Mouse (Mus musculus) testis, adult 2 months (tissue): ENCODE measurements around the gene Pde4d. TPM values are rescaled to one million over a fixed set of nuclear protein-coding genes. Genes with fewer than 3 reads are reported as not detected.

Experiments used
- H3K27ac ChIP-seq: fragments of 200-500 bp; 2 replicates; pipeline ENCODE4 v1.5.1; 2012; ENCODE audit warnings: low read depth, low read length; ENCODE audit not compliant: control insufficient read depth, insufficient read depth
- H3K27me3 ChIP-seq: fragments of 200-500 bp; 2 replicates; pipeline ENCODE4 v1.6.1; 2012; ENCODE audit warnings: mild to moderate bottlenecking, low read length, moderate library complexity; ENCODE audit not compliant: control insufficient read depth, insufficient read depth
- H3K36me3 ChIP-seq: fragments of 200-500 bp; 2 replicates; pipeline ENCODE4 v1.6.1; 2012; ENCODE audit warnings: mild to moderate bottlenecking, low read length; ENCODE audit not compliant: control insufficient read depth, insufficient read depth
- H3K4me1 ChIP-seq: fragments of 200-500 bp; 2 replicates; pipeline ENCODE4 v1.6.1; 2012; ENCODE audit warnings: low read length; ENCODE audit not compliant: control insufficient read depth, insufficient read depth
- H3K4me3 ChIP-seq: fragments of 200-500 bp; 2 replicates; pipeline ENCODE4 v1.5.1; 2012; ENCODE audit warnings: low read depth, mild to moderate bottlenecking, low read length, moderate library complexity, mixed read lengths; ENCODE audit not compliant: control insufficient read depth
- CTCF ChIP-seq: fragments of 200-500 bp; IDR thresholded peaks from 2 replicates; pipeline ENCODE4 v1.5.1; 2012; ENCODE audit warnings: low read depth, mild to moderate bottlenecking, inconsistent platforms, low read length, moderate library complexity; ENCODE audit not compliant: control insufficient read depth, insufficient read depth, insufficient replicate concordance
- POLR2A ChIP-seq: fragments of 200-500 bp; IDR thresholded peaks from 2 replicates; pipeline ENCODE4 v1.6.1; 2012; ENCODE audit warnings: low read depth, mild to moderate bottlenecking, inconsistent platforms, low read length, moderate library complexity; ENCODE audit not compliant: control insufficient read depth
- polyA plus RNA-seq: library from polyadenylated mRNA; depleted of rRNA; stranded (reverse); fragments of >200 nt; gene quantifications from 2 replicates; pipeline ENCODE4 v1.2.3, GENCODE M21; 2012

Gene Pde4d
- polyA plus RNA-seq, 1 experiment: 2.1 TPM

- TF ChIP-seq POLR2A: no peak
- TF ChIP-seq CTCF: no peak
- no peaks in the 10 kb centered on the region for H3K4me1 ChIP-seq
- H3K27ac ChIP-seq: no peak overlapping the region
Measured at GRCm38 (mm10) chr13:108599186-108599900, 149.6 kb downstream of the Pde4d start.

GRCm38 (mm10) chr13:108601021-108601420 is 151.3 kb downstream of the Pde4d start:
- Histone ChIP-seq H3K4me3 (no peak overlapping the region), H3K27me3 (no peaks in the 10 kb centered on the region), H3K36me3 (no peaks in the 10 kb centered on the region), H3K27ac (no peak overlapping the region), H3K4me1 (no peaks in the 10 kb centered on the region)
- TF ChIP-seq POLR2A: no peak

More at GRCm38 (mm10) chr13:108599186-108599900, 149.6 kb downstream of the Pde4d start:
- Histone ChIP-seq H3K36me3 (no peaks in the 10 kb centered on the region), H3K4me3 (no peak overlapping the region), H3K27me3 (no peaks in the 10 kb centered on the region)

- Histone ChIP-seq H3K4me3 (no peak overlapping the region), H3K4me1 (no peaks in the 10 kb centered on the region), H3K36me3 (no peaks in the 10 kb centered on the region), H3K27ac (no peak overlapping the region), H3K27me3 (no peaks in the 10 kb centered on the region)
- TF ChIP-seq POLR2A (no peak), CTCF (no peak)
Measured at GRCm38 (mm10) chr13:108603502-108603901, 153.8 kb downstream of the Pde4d start.

- Histone ChIP-seq H3K4me3 (no peak overlapping the region), H3K36me3 (no peaks in the 10 kb centered on the region), H3K27me3 (no peaks in the 10 kb centered on the region), H3K4me1 (no peaks in the 10 kb centered on the region), H3K27ac (no peak overlapping the region)
- TF ChIP-seq POLR2A (no peak), CTCF (no peak)
Measured at GRCm38 (mm10) chr13:108604213-108604612, 154.5 kb downstream of the Pde4d start.

GRCm38 (mm10) chr13:108618207-108618606 is 168.5 kb downstream of the Pde4d start:
- Histone ChIP-seq H3K4me3 (no peak overlapping the region), H3K4me1 (no peaks in the 10 kb centered on the region), H3K27me3 (no peaks in the 10 kb centered on the region), H3K36me3 (no peaks in the 10 kb centered on the region), H3K27ac (no peak overlapping the region)
- TF ChIP-seq CTCF (no peak), POLR2A (no peak)

- H3K36me3 ChIP-seq: no peaks in the 10 kb centered on the region
- no peaks in the 10 kb centered on the region for H3K27me3 ChIP-seq
- no peak for TF ChIP-seq POLR2A
- no peak for TF ChIP-seq CTCF
- no peak overlapping the region for H3K27ac ChIP-seq
- no peak overlapping the region for H3K4me3 ChIP-seq
- H3K4me1 ChIP-seq: no peaks in the 10 kb centered on the region
Measured at GRCm38 (mm10) chr13:108622681-108623080, 172.9 kb downstream of the Pde4d start.

- no peaks in the 10 kb centered on the region for H3K4me1 ChIP-seq
- no peaks in the 10 kb centered on the region for H3K36me3 ChIP-seq
- H3K27me3 ChIP-seq: no peaks in the 10 kb centered on the region
- no peak overlapping the region for H3K4me3 ChIP-seq
- TF ChIP-seq POLR2A (no peak), CTCF (no peak)
- no peak overlapping the region for H3K27ac ChIP-seq
Measured at GRCm38 (mm10) chr13:108623929-108624328, 174.2 kb downstream of the Pde4d start.

- no peak overlapping the region for H3K4me3 ChIP-seq
- no peaks in the 10 kb centered on the region for H3K4me1 ChIP-seq
- H3K36me3 ChIP-seq: no peaks in the 10 kb centered on the region
- H3K27me3 ChIP-seq: no peaks in the 10 kb centered on the region
- TF ChIP-seq POLR2A: no peak
- TF ChIP-seq CTCF: no peak
- H3K27ac ChIP-seq: no peak overlapping the region
Measured at GRCm38 (mm10) chr13:108626166-108626565, 176.4 kb downstream of the Pde4d start.
